In the genomic region with DNA sequence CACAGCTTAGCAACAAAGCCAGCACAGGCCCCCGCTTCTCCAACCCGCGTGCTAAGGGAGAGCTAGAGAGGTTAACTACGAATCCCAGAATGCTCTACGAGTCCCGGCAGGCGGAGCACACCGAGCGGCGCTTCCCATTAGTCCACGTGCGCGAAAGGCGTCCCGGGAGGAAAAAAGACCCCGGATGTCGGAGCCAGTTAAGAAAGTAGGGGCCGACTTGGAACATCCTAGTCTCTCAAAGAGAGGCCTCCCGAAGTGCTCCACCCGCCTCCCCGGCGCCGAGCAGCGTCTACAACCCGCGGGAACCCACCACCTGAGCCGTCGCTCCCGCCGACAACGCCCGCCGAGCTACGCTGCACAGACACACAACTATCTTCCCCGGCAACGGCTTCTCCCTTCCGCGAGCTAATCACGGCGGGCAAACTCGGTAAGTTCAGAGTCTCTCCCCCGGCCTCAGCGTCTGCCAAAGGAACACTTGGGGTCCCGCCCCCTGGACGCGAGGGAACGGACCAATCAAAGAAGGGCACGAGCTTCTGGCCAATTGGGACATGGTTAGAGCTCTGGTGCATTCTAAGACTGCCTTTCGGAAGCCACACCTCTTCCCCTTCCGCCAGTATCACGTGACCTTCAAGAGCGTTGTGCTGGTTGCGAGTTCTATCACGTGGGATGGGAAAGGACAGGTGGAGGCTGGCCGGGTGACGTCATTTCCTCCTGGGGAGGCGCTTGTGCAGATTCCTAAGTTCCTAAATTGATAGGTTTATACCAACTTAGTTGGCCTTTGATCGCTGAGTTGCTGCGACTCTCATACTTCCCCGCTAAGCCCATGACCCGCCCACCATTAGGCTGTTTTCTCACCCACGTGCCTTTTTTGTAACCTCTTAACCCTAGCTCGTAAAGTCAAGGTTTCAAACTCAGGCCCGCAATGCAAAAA, we compare ENCODE assay signal across 8 mouse cellular contexts. TPM values are rescaled to one million over a fixed set of nuclear protein-coding genes. Genes with fewer than 3 reads are reported as not detected.
DNase-seq lines count a peak whose midpoint lies in the region; ATAC-seq and TF ChIP-seq lines count a peak whose summit lies in the region.

A gene (plus strand): TSS at position 101 of the 931 bp plus-strand sequence.
A gene (minus strand): TSS at position 591 of the 931 bp plus-strand sequence.

- peak; percentile 72; the same call in 1 of the 2 replicates for TF ChIP-seq POLR2A in bone marrow, adult 2 months (IDR thresholded peaks at IDR 0.05; ENCODE audit: borderline replicate concordance, control insufficient read depth, low read depth, low read length)
- peak; percentile 58; the same call in 1 of the 2 replicates for TF ChIP-seq POLR2A in limb, embryonic 14.5 days (IDR thresholded peaks at IDR 0.05; ENCODE audit: borderline replicate concordance, extremely low read depth, insufficient read depth, insufficient read length)

- H3K36me3 ChIP-seq in embryonic facial prominence, embryonic 15.5 days: peaks cover 41% of the 10 kb centered on the region
- H3K36me3 ChIP-seq in limb, embryonic 14.5 days (ENCODE audit: control insufficient read depth, insufficient read depth, low read length): peaks cover 38% of the 10 kb centered on the region
- H3K36me3 ChIP-seq in midbrain, postnatal 0 days (ENCODE audit: insufficient read depth, low read length): peaks cover 25% of the 10 kb centered on the region

- no peaks in the 10 kb centered on the region for H3K9me3 ChIP-seq in embryonic facial prominence, embryonic 15.5 days (replicated peaks)
- H3K9me3 ChIP-seq in limb, embryonic 14.5 days (ENCODE audit: control insufficient read depth, low read length): no peaks in the 10 kb centered on the region
- H3K9me3 ChIP-seq in midbrain, postnatal 0 days (ENCODE audit: low read length): no peaks in the 10 kb centered on the region

- H3K27ac ChIP-seq in bone marrow, adult 2 months (ENCODE audit: control insufficient read depth, insufficient read depth, low read depth, low read length, poor library complexity): peak within 1 kb of the TSS; percentile 94
- peak within 1 kb of the TSS; percentile 100 for H3K27ac ChIP-seq in embryonic facial prominence, embryonic 15.5 days (replicated peaks)
- H3K27ac ChIP-seq in limb, embryonic 14.5 days (replicated peaks; ENCODE audit: low read depth, low read length): peak within 1 kb of the TSS; percentile 99
- peak within 1 kb of the TSS; percentile 96 for H3K27ac ChIP-seq in midbrain, postnatal 0 days (ENCODE audit: low read depth, low read length)

- H3K27me3 ChIP-seq in embryonic facial prominence, embryonic 15.5 days: no peaks in the 10 kb centered on the region
- H3K27me3 ChIP-seq in limb, embryonic 14.5 days (ENCODE audit: control insufficient read depth, insufficient read depth, low read length): no peaks in the 10 kb centered on the region
- H3K27me3 ChIP-seq in midbrain, postnatal 0 days (ENCODE audit: insufficient read depth, low read length): no peaks in the 10 kb centered on the region

- TF ChIP-seq CTCF in bone marrow, adult 2 months (IDR thresholded peaks at IDR 0.05; ENCODE audit: control insufficient read depth, insufficient read depth, low read length): no peak
- TF ChIP-seq CTCF in midbrain, postnatal 0 days (IDR thresholded peaks at IDR 0.05): peak; percentile 21; the same call in 1 of the 2 replicates

- H3K4me2 ChIP-seq in embryonic facial prominence, embryonic 15.5 days (replicated peaks): peak within 1 kb of the TSS; percentile 78
- peak within 1 kb of the TSS; percentile 89 for H3K4me2 ChIP-seq in limb, embryonic 14.5 days (replicated peaks; ENCODE audit: low read depth, low read length, severe bottlenecking)
- H3K4me2 ChIP-seq in midbrain, postnatal 0 days (ENCODE audit: low read depth, low read length, poor library complexity, severe bottlenecking): peak within 1 kb of the TSS; percentile 79

- peak; percentile 99 for ATAC-seq in embryonic facial prominence, embryonic 15.5 days (ENCODE audit: insufficient number of reproducible peaks, low FRiP score, low TSS enrichment, low read depth)
- peak; percentile 99 for ATAC-seq in limb, embryonic 14.5 days (ENCODE audit: low FRiP score, low read depth)
- peak; percentile 98 for ATAC-seq in midbrain, postnatal 0 days (ENCODE audit: low FRiP score)

- H3K9ac ChIP-seq in embryonic facial prominence, embryonic 15.5 days: peak within 1 kb of the TSS; percentile 97
- peak within 1 kb of the TSS; percentile 95 for H3K9ac ChIP-seq in limb, embryonic 14.5 days (ENCODE audit: low read depth, low read length, severe bottlenecking)
- peak within 1 kb of the TSS; percentile 88 for H3K9ac ChIP-seq in midbrain, postnatal 0 days (replicated peaks; ENCODE audit: low read length, poor library complexity, severe bottlenecking)

- peak within 1 kb of the TSS; percentile 88 for H3K4me3 ChIP-seq in bone marrow, adult 2 months (replicated peaks; ENCODE audit: control insufficient read depth, low read depth, low read length)
- H3K4me3 ChIP-seq in embryonic facial prominence, embryonic 15.5 days (replicated peaks): peak within 1 kb of the TSS; percentile 91
- H3K4me3 ChIP-seq in limb, embryonic 14.5 days (replicated peaks; ENCODE audit: low read length): peak within 1 kb of the TSS; percentile 95
- peak within 1 kb of the TSS; percentile 78 for H3K4me3 ChIP-seq in midbrain, postnatal 0 days (ENCODE audit: low read depth, low read length)

- under 1% methylated on average over 64 of the region's 64 CpGs for WGBS in bone marrow, adult 2 months
- WGBS in embryonic facial prominence, embryonic 15.5 days: under 1% methylated on average over 64 of the region's 64 CpGs
- WGBS in limb, embryonic 14.5 days: under 1% methylated on average over 59 of the region's 64 CpGs
- under 1% methylated on average over 60 of the region's 64 CpGs for WGBS in midbrain, postnatal 0 days

- DNase-seq in 416B (ENCODE audit: low read depth): peak; percentile 100
- peak; percentile 99 for DNase-seq in heart, adult 8-10 months (ENCODE audit: low spot score)
- peak; percentile 100 for DNase-seq in kidney, adult 9 months
- peak; percentile 99 for DNase-seq in limb, embryonic 14.5 days (ENCODE audit: low spot score)
- DNase-seq in midbrain, postnatal 0 days (ENCODE audit: low spot score): peak; percentile 100
- DNase-seq in spleen, postnatal 14 days (ENCODE audit: low spot score in 2 of 2): peak; percentile 84

- H3K4me1 ChIP-seq in bone marrow, adult 2 months (ENCODE audit: control insufficient read depth, insufficient read depth, low read length): peaks cover 3% of the 10 kb centered on the region; the same call in 1 of the 2 replicates
- H3K4me1 ChIP-seq in embryonic facial prominence, embryonic 15.5 days: peaks cover 18% of the 10 kb centered on the region
- peaks cover 16% of the 10 kb centered on the region for H3K4me1 ChIP-seq in limb, embryonic 14.5 days (ENCODE audit: control insufficient read depth, insufficient read depth, low read length)
- 0 out of 2 replicates have a peak, but pooled peaks cover 7% of the 10 kb centered on the region for H3K4me1 ChIP-seq in midbrain, postnatal 0 days (ENCODE audit: insufficient read depth, low read length)

RNA-seq across cellular contexts. Expression of the first gene that starts in this region (rescaled TPM):
- 1.6 and 2.5 TPM in 2 replicates for polyA plus RNA-seq in bone marrow, adult 2 months (2011; ENCODE audit: insufficient read depth, insufficient read length, low replicate concordance, missing spikeins)
- polyA plus RNA-seq in embryonic facial prominence, embryonic 15.5 days (2015; fragmentation: Nextera tagmentation; extraction: Ambion mirVana): 3.9 and 4.3 TPM in 2 replicates
- total RNA-seq in heart, adult 8-10 months (2022): 10 to 100 TPM; 14.1 to 19.5 (median 15.8) TPM
- 12.9 and 14.7 TPM in 2 replicates for polyA plus RNA-seq in limb, embryonic 14.5 days (2012; rRNA removed)
- 3.6 TPM in 2 replicates for polyA plus RNA-seq in limb, embryonic 14.5 days (2014; fragmentation: Nextera tagmentation; extraction: Ambion mirVana)
- 5.9 and 8.7 TPM in 2 replicates for total RNA-seq in midbrain, postnatal 0 days (2014; rRNA removed)
- 2.3 and 2.8 TPM in 2 replicates for polyA plus RNA-seq in midbrain, postnatal 0 days (2015; fragmentation: Nextera tagmentation; extraction: Ambion mirVana)

RNA-seq across cellular contexts. Expression of the second gene that starts in this region (rescaled TPM):
- polyA plus RNA-seq in bone marrow, adult 2 months (2011; ENCODE audit: insufficient read depth, insufficient read length, low replicate concordance, missing spikeins): 99.4 and 100.0 TPM in 2 replicates
- polyA plus RNA-seq in embryonic facial prominence, embryonic 15.5 days (2015; fragmentation: Nextera tagmentation; extraction: Ambion mirVana): 238 and 242 TPM in 2 replicates
- 10 to 100 TPM; 39.6 to 48.6 (median 47.4) TPM for total RNA-seq in heart, adult 8-10 months (2022)
- 385 and 386 TPM in 2 replicates for polyA plus RNA-seq in limb, embryonic 14.5 days (2012; rRNA removed)
- 250 and 267 TPM in 2 replicates for polyA plus RNA-seq in limb, embryonic 14.5 days (2014; fragmentation: Nextera tagmentation; extraction: Ambion mirVana)
- 138 and 142 TPM in 2 replicates for total RNA-seq in midbrain, postnatal 0 days (2014; rRNA removed)
- 147 and 151 TPM in 2 replicates for polyA plus RNA-seq in midbrain, postnatal 0 days (2015; fragmentation: Nextera tagmentation; extraction: Ambion mirVana)

Comparison
In these comparisons a context has a peak if more than half of its experiments do, and no peak if none do; other contexts are left out.
1. Peak in every context shown above with its lines: DNase-seq, ATAC-seq, H3K4me3 ChIP-seq and H3K27ac ChIP-seq.